Mouse (Mus musculus) cerebellum, postnatal 25 days (tissue): ENCODE measurements around the gene Bach1.

Source experiments
- DNase-seq, 2 experiments: peaks; one replicate each; pipeline ENCODE4 v3.0.0; 2021; ENCODE audit warnings: mixed read lengths in 2 of 2

Bach1 gene

GRCm38 (mm10) chr16:87698692-87699305 is at the start of gene Bach1:
Gene Bach1 (plus strand): TSS chr16:87698945.
- peak; percentile 90 to 97 for DNase-seq

GRCm38 (mm10) chr16:87652344-87652743 is 46.4 kb upstream of the Bach1 start:
- no peak for DNase-seq

GRCm38 (mm10) chr16:87652924-87653323 is 45.8 kb upstream of the Bach1 start:
- DNase-seq, result no peak

GRCm38 (mm10) chr16:87654016-87654575 is 44.6 kb upstream of the Bach1 start:
- no peak for DNase-seq

- DNase-seq, result no peak
These were observed 43.7 kb upstream of the Bach1 start for GRCm38 (mm10) chr16:87655005-87655404.

GRCm38 (mm10) chr16:87655579-87655978 is 43.2 kb upstream of the Bach1 start:
- no peak for DNase-seq

GRCm38 (mm10) chr16:87656771-87657170 is 42.0 kb upstream of the Bach1 start:
- DNase-seq, result no peak

GRCm38 (mm10) chr16:87657291-87657690 is 41.5 kb upstream of the Bach1 start:
- DNase-seq, result no peak

GRCm38 (mm10) chr16:87661024-87661471 is 37.7 kb upstream of the Bach1 start:
- no peak for DNase-seq

- DNase-seq, result no peak
These were observed 37.1 kb upstream of the Bach1 start for GRCm38 (mm10) chr16:87661636-87662035.

GRCm38 (mm10) chr16:87662528-87662927 is 36.2 kb upstream of the Bach1 start:
- no peak for DNase-seq

- no peak for DNase-seq
These were observed 34.9 kb upstream of the Bach1 start for GRCm38 (mm10) chr16:87663890-87664289.

- no peak for DNase-seq
These were observed 33.5 kb upstream of the Bach1 start for GRCm38 (mm10) chr16:87665246-87665645.

GRCm38 (mm10) chr16:87665752-87666619 is 32.8 kb upstream of the Bach1 start:
- DNase-seq, result no peak

GRCm38 (mm10) chr16:87666620-87667004 is 32.1 kb upstream of the Bach1 start:
- DNase-seq, result no peak

GRCm38 (mm10) chr16:87668002-87668401 is 30.7 kb upstream of the Bach1 start:
- DNase-seq, result no peak

GRCm38 (mm10) chr16:87670091-87670820 is 28.5 kb upstream of the Bach1 start:
- no peak for DNase-seq

- no peak for DNase-seq
These were observed 28.0 kb upstream of the Bach1 start for GRCm38 (mm10) chr16:87670821-87671165.

GRCm38 (mm10) chr16:87671336-87671735 is 27.4 kb upstream of the Bach1 start:
- DNase-seq, result no peak

- DNase-seq, result no peak
These were observed 25.6 kb upstream of the Bach1 start for GRCm38 (mm10) chr16:87673155-87673554.

GRCm38 (mm10) chr16:87676182-87676581 is 22.6 kb upstream of the Bach1 start:
- no peak for DNase-seq

GRCm38 (mm10) chr16:87678667-87679066 is 20.1 kb upstream of the Bach1 start:
- no peak for DNase-seq

GRCm38 (mm10) chr16:87680912-87681634 is 17.7 kb upstream of the Bach1 start:
- no peak for DNase-seq
